Mouse (Mus musculus) stomach, embryonic 15.5 days (tissue): ENCODE results near the gene Dclre1a. TPM values are rescaled to one million over a fixed set of nuclear protein-coding genes. Genes with fewer than 3 reads are reported as not detected.

Source experiments
- polyA plus RNA-seq: library from polyadenylated mRNA; unstranded; fragments of >200 nt; fragmentation: Nextera tagmentation; extraction: Ambion mirVana; gene quantifications from 2 replicates; pipeline ENCODE4 v1.2.1, GENCODE M21; 2015

The Dclre1a gene
- polyA plus RNA-seq, 1 experiment from 2014 or later, result 25.7 TPM

Other genes with a start within 250 kb of the Dclre1a start
- gene Nrap, start 158.2 kb downstream of the Dclre1a start, polyA plus RNA-seq, result 0.36 and 0.43 TPM in 2 replicates
- 28.7 and 31.6 TPM in 2 replicates for gene Casp7, start 151.1 kb downstream of the Dclre1a start, polyA plus RNA-seq
- 1.2 and 1.4 TPM in 2 replicates for gene Plekhs1, start 86.6 kb downstream of the Dclre1a start, polyA plus RNA-seq
- 16.6 and 16.9 TPM in 2 replicates for gene Nhlrc2, start within 50 bp of the Dclre1a start, polyA plus RNA-seq
- 0.93 and 1.2 TPM in 2 replicates for gene Adrb1, start 174.0 kb upstream of the Dclre1a start, polyA plus RNA-seq